ENCODE assay signal across 18 mouse cellular contexts in the genomic region with DNA sequence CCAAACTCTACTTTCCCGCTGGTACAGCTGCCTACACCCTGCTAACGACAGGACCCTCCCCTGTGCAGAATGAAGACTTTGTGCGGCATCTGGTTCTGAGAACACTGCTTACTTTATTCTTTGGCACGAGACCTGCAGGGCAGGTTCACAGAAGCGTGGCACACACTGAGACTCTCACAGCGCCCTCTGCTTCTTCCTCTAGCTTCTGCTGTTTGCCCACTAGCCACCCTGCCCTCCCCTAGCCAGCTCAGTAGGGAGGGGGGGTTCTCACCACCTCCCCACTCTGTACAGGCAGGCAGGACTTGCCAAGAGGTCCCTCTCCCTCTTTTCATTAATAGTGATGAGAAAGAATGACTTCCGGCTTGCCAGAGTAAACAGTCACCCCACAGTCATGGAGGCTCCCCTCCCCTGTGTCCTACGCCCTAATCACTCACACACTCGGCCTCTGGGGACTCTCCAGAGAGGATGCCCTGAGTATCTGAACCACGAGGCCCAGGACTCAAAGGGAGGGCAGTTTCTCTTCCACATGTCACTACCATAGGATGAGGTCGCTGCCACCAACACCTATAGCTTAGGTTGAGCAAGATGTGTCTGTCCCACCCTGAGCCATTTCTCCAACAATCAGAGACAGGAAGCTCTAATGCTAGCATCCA. TPM values are rescaled to one million over a fixed set of nuclear protein-coding genes. Genes with fewer than 3 reads are reported as not detected.
A peak's percentile ranks its signal among the peaks of the same experiment; 100 is the strongest.
DNase-seq lines count a peak whose midpoint lies in the region; ATAC-seq and TF ChIP-seq lines count a peak whose summit lies in the region.
"Had no signal": no experiment of that assay in that cellular context is flagged by ENCODE, and none has a peak within 500 bp of the region (broad histone marks: within the 10 kb centered on the region; RNA-seq: fewer than 3 reads in every experiment).

No protein-coding gene starts in this region.

- H3K36me3 ChIP-seq in embryonic facial prominence, embryonic 13.5 days, result no peaks in the 10 kb centered on the region
- H3K36me3 ChIP-seq in embryonic facial prominence, embryonic 10.5 days (replicated peaks), result no peaks in the 10 kb centered on the region
- H3K36me3 ChIP-seq in lung, embryonic 14.5 days (ENCODE audit: insufficient read depth), result no peaks in the 10 kb centered on the region
- H3K36me3 ChIP-seq in stomach, embryonic 14.5 days (ENCODE audit: control insufficient read depth, insufficient read depth, low read length), result no peaks in the 10 kb centered on the region
- H3K36me3 ChIP-seq: heart, embryonic 15.5 days; hindbrain, embryonic 13.5 days; limb, embryonic 10.5 days; liver, embryonic 13.5 days; neural tube, embryonic 13.5 days had no signal

- 40% methylated on average over 11 of the region's 11 CpGs for WGBS in embryonic facial prominence, embryonic 13.5 days
- WGBS in embryonic facial prominence, embryonic 10.5 days, result 51% methylated on average over 11 of the region's 11 CpGs
- WGBS in lung, embryonic 14.5 days, result 35% methylated on average over 11 of the region's 11 CpGs
- 27% methylated on average over 11 of the region's 11 CpGs for WGBS in lung, adult 2 months
- 43% methylated on average over 11 of the region's 11 CpGs for WGBS in stomach, embryonic 14.5 days

- no peak for DNase-seq in embryonic facial prominence, embryonic 10.5 days (ENCODE audit: low spot score)
- no peak for DNase-seq in lung, embryonic 14.5 days
- DNase-seq in lung, adult 2 months, result no peak
- no peak for DNase-seq in urinary bladder, postnatal 4 days (ENCODE audit: low spot score in 2 of 2)
- DNase-seq in gastrocnemius, postnatal 14 days, result no peak
- DNase-seq: adrenal gland, postnatal 36 days; cerebellum, postnatal 14 days; gastrocnemius, postnatal 36 days; liver, embryonic 13.5 days; thymus, postnatal 14 days had no signal

- H3K9me3 ChIP-seq in embryonic facial prominence, embryonic 13.5 days, result no peaks in the 10 kb centered on the region
- no peaks in the 10 kb centered on the region for H3K9me3 ChIP-seq in embryonic facial prominence, embryonic 10.5 days
- no peaks in the 10 kb centered on the region for H3K9me3 ChIP-seq in lung, embryonic 14.5 days (ENCODE audit: low read depth, low read length)
- no peaks in the 10 kb centered on the region for H3K9me3 ChIP-seq in stomach, embryonic 14.5 days (ENCODE audit: control insufficient read depth, low read depth, low read length)
- H3K9me3 ChIP-seq: heart, embryonic 15.5 days; hindbrain, embryonic 13.5 days; limb, embryonic 10.5 days; liver, embryonic 13.5 days; neural tube, embryonic 13.5 days had no signal

- ATAC-seq in embryonic facial prominence, embryonic 13.5 days (ENCODE audit: insufficient number of reproducible peaks, insufficient read depth, low FRiP score, low TSS enrichment, low read depth), result no peak
- peak; percentile 3; the same call in 1 of the 2 replicates for ATAC-seq in lung, embryonic 14.5 days (ENCODE audit: insufficient read depth)
- 0 out of 2 replicates have a peak, but pooled peaks have one; percentile 10 for ATAC-seq in granulocyte monocyte progenitor cell, adult 5-6 weeks (replicated peaks; ENCODE audit: poor library complexity, severe bottlenecking)
- ATAC-seq in stomach, embryonic 14.5 days (ENCODE audit: insufficient number of reproducible peaks, insufficient read depth, low FRiP score, low read depth), result peak; percentile 17; the same call in 1 of the 2 replicates
- ATAC-seq: Patski had no signal

- H3K4me2 ChIP-seq in embryonic facial prominence, embryonic 13.5 days, result no peak overlapping the region
- H3K4me2 ChIP-seq in lung, embryonic 14.5 days, result no peak overlapping the region
- no peak overlapping the region for H3K4me2 ChIP-seq in stomach, embryonic 14.5 days (replicated peaks; ENCODE audit: low read depth, low read length)
- H3K4me2 ChIP-seq: heart, embryonic 15.5 days; hindbrain, embryonic 13.5 days; liver, embryonic 13.5 days; neural tube, embryonic 13.5 days had no signal

- no peak overlapping the region for H3K27ac ChIP-seq in embryonic facial prominence, embryonic 13.5 days
- no peak overlapping the region for H3K27ac ChIP-seq in embryonic facial prominence, embryonic 10.5 days (replicated peaks)
- no peak overlapping the region for H3K27ac ChIP-seq in lung, embryonic 14.5 days (ENCODE audit: low read depth)
- H3K27ac ChIP-seq in stomach, embryonic 14.5 days (ENCODE audit: low read length), result no peak overlapping the region
- H3K27ac ChIP-seq: heart, embryonic 15.5 days; hindbrain, embryonic 13.5 days; limb, embryonic 10.5 days; liver, embryonic 13.5 days; neural tube, embryonic 13.5 days had no signal

- peaks cover 25% of the 10 kb centered on the region for H3K4me1 ChIP-seq in embryonic facial prominence, embryonic 13.5 days
- H3K4me1 ChIP-seq in embryonic facial prominence, embryonic 10.5 days, result peaks cover 44% of the 10 kb centered on the region
- peaks cover 11% of the 10 kb centered on the region for H3K4me1 ChIP-seq in lung, embryonic 14.5 days (ENCODE audit: insufficient read depth)
- peaks cover 7% of the 10 kb centered on the region for H3K4me1 ChIP-seq in lung, adult 2 months (ENCODE audit: control insufficient read depth, insufficient read depth, low read length)
- H3K4me1 ChIP-seq in stomach, embryonic 14.5 days (ENCODE audit: control insufficient read depth, insufficient read depth, low read length), result peaks cover 21% of the 10 kb centered on the region

- peaks cover 53% of the 10 kb centered on the region for H3K27me3 ChIP-seq in embryonic facial prominence, embryonic 13.5 days
- H3K27me3 ChIP-seq in embryonic facial prominence, embryonic 10.5 days (replicated peaks; ENCODE audit: low read depth, poor library complexity, severe bottlenecking), result peaks cover 55% of the 10 kb centered on the region
- H3K27me3 ChIP-seq in lung, embryonic 14.5 days (ENCODE audit: insufficient read depth, low read length), result peaks cover 22% of the 10 kb centered on the region
- H3K27me3 ChIP-seq in stomach, embryonic 14.5 days (ENCODE audit: control insufficient read depth, insufficient read depth, low read length), result no peaks in the 10 kb centered on the region
- H3K27me3 ChIP-seq: Patski had no signal

- intact Hi-C loops in gastrocnemius, postnatal 14 days (cut with DNase I; ENCODE audit: low total_unique reads), result no loop called here

- TF ChIP-seq POLR2A in lung, adult 2 months (IDR thresholded peaks at IDR 0.05; ENCODE audit: borderline replicate concordance, extremely low read depth, low read depth, low read length), result no peak

- TF ChIP-seq CTCF in lung, embryonic 14.5 days (IDR thresholded peaks at IDR 0.05; ENCODE audit: low read depth), result no peak
- TF ChIP-seq CTCF in lung, adult 2 months (IDR thresholded peaks at IDR 0.05; ENCODE audit: insufficient read depth, low read length), result no peak

- H3K4me3 ChIP-seq in embryonic facial prominence, embryonic 13.5 days, result no peak overlapping the region
- no peak overlapping the region for H3K4me3 ChIP-seq in embryonic facial prominence, embryonic 10.5 days
- no peak overlapping the region for H3K4me3 ChIP-seq in lung, embryonic 14.5 days (ENCODE audit: low read depth, low read length)
- no peak overlapping the region for H3K4me3 ChIP-seq in lung, adult 2 months (replicated peaks; ENCODE audit: extremely low read depth, low read depth, low read length)
- H3K4me3 ChIP-seq in stomach, embryonic 14.5 days (ENCODE audit: low read depth, low read length), result no peak overlapping the region
- H3K4me3 ChIP-seq: heart, embryonic 15.5 days; hindbrain, embryonic 13.5 days; limb, embryonic 10.5 days; liver, embryonic 13.5 days; neural tube, embryonic 13.5 days had no signal

- H3K9ac ChIP-seq in embryonic facial prominence, embryonic 13.5 days, result 0 out of 2 replicates have a peak overlapping the region, but pooled peaks have one; percentile 21
- H3K9ac ChIP-seq in lung, embryonic 14.5 days, result no peak overlapping the region
- no peak overlapping the region for H3K9ac ChIP-seq in stomach, embryonic 14.5 days (replicated peaks; ENCODE audit: low read depth, low read length)
- H3K9ac ChIP-seq: heart, embryonic 15.5 days; hindbrain, embryonic 13.5 days; liver, embryonic 13.5 days; neural tube, embryonic 13.5 days had no signal

RNA-seq across cellular contexts. Expression of a gene that starts 6.0 kb away (rescaled TPM):
- polyA plus RNA-seq in embryonic facial prominence, embryonic 13.5 days (2015; fragmentation: Nextera tagmentation; extraction: Ambion mirVana), result 2.3 and 2.8 TPM in 2 replicates
- polyA plus RNA-seq in embryonic facial prominence, embryonic 10.5 days (2016; fragmentation: Nextera tagmentation; extraction: Ambion mirVana), result 0.59 and 0.82 TPM in 2 replicates
- polyA plus RNA-seq in lung, embryonic 14.5 days (2014; fragmentation: Nextera tagmentation; extraction: Ambion mirVana), result 0.38 and 0.61 TPM in 2 replicates
- 4.0 and 6.3 TPM in 2 replicates for polyA plus RNA-seq in lung, adult 2 months (2012; rRNA removed)
- total RNA-seq in granulocyte monocyte progenitor cell, adult 5-6 weeks (2014; fragmentation: Nextera tagmentation), result 12.9 and 25.6 TPM in 2 replicates
- 2.3 and 2.5 TPM in 2 replicates for total RNA-seq in granulocyte monocyte progenitor cell, adult 5-6 weeks (2017)
- polyA plus RNA-seq in stomach, embryonic 14.5 days (2014; fragmentation: Nextera tagmentation; extraction: Ambion mirVana), result 0.80 and 1.1 TPM in 2 replicates
- under 1 TPM; 0.12 to 0.49 TPM for total RNA-seq in gastrocnemius, postnatal 14 days (2021)

RNA-seq across cellular contexts. Expression of a gene that starts 59.5 kb away (rescaled TPM):
- 37.8 and 38.7 TPM in 2 replicates for polyA plus RNA-seq in embryonic facial prominence, embryonic 13.5 days (2015; fragmentation: Nextera tagmentation; extraction: Ambion mirVana)
- polyA plus RNA-seq in embryonic facial prominence, embryonic 10.5 days (2016; fragmentation: Nextera tagmentation; extraction: Ambion mirVana), result 36.0 and 38.1 TPM in 2 replicates
- 31.4 and 35.1 TPM in 2 replicates for polyA plus RNA-seq in lung, embryonic 14.5 days (2014; fragmentation: Nextera tagmentation; extraction: Ambion mirVana)
- polyA plus RNA-seq in lung, adult 2 months (2012; rRNA removed), result 25.8 and 34.2 TPM in 2 replicates
- total RNA-seq in granulocyte monocyte progenitor cell, adult 5-6 weeks (2014; fragmentation: Nextera tagmentation), result 48.8 and 61.7 TPM in 2 replicates
- 29.0 and 32.7 TPM in 2 replicates for total RNA-seq in granulocyte monocyte progenitor cell, adult 5-6 weeks (2017)
- polyA plus RNA-seq in stomach, embryonic 14.5 days (2014; fragmentation: Nextera tagmentation; extraction: Ambion mirVana), result 37.2 and 43.0 TPM in 2 replicates
- total RNA-seq in gastrocnemius, postnatal 14 days (2021), result 1 to 10 TPM; 8.0 to 8.7 TPM
